Mouse (Mus musculus) cerebellum, adult 2 months (tissue): ENCODE results near the gene Slc25a38.

Source experiments
- CTCF ChIP-seq: fragments of 200-500 bp; IDR thresholded peaks from 2 replicates; pipeline ENCODE4 v1.5.1; 2011; ENCODE audit warnings: low read depth, mild to moderate bottlenecking, control low read depth, low read length, moderate library complexity, borderline replicate concordance; ENCODE audit not compliant: insufficient read depth
- POLR2A ChIP-seq: fragments of 200-500 bp; IDR thresholded peaks from 2 replicates; pipeline ENCODE4 v1.6.1; 2011; ENCODE audit warnings: low read length, control low read depth, borderline replicate concordance; ENCODE audit not compliant: insufficient read depth

DNA sequence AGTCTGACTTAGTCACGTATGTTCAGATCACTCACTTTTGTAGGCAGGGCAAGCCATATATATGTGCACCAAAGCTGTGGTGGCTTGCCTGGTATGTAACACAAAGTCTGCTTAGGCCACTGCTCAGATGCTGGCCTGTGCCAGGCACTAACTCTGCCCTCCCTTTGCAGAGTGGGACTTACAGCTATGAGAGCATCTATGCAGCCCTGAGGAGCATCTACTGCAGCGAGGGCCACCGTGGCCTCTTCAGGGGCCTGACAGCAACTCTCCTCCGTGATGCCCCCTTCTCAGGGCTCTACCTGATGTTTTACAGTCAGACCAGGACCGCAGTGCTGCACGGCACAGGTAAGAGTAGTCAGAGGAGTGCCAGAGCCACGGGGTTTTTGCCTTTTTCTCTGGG is 10.3 kb downstream of the Slc25a38 start:
- TF ChIP-seq CTCF (no peak), POLR2A (no peak)
